Mouse (Mus musculus) midbrain, embryonic 12.5 days (tissue): ENCODE measurements around the gene Fbn1. TPM values are rescaled to one million over a fixed set of nuclear protein-coding genes. Genes with fewer than 3 reads are reported as not detected.

Experiments
- ATAC-seq: fragments of 200-750 bp; cut with Nextera tagmentation; 2 replicates; pipeline ENCODE4 v1.8.0; 2017; ENCODE audit warnings: low read depth, moderate TSS enrichment, moderate library complexity; ENCODE audit not compliant: low FRiP score
- H3K27ac ChIP-seq: fragments of 300-500 bp; sonication (generic); replicated peaks from 2 replicates; pipeline ENCODE4 v1.5.1; 2016; ENCODE audit warnings: mild to moderate bottlenecking
- H3K27me3 ChIP-seq: fragments of 300-500 bp; sonication (generic); 2 replicates; pipeline ENCODE4 v1.6.1; 2016; ENCODE audit warnings: mild to moderate bottlenecking
- H3K36me3 ChIP-seq: fragments of 300-500 bp; sonication (generic); 2 replicates; pipeline ENCODE4 v1.6.1; 2016
- H3K4me1 ChIP-seq: fragments of 300-500 bp; sonication (generic); 2 replicates; pipeline ENCODE4 v1.6.1; 2016
- H3K4me2 ChIP-seq: fragments of 300-500 bp; sonication (generic); replicated peaks from 2 replicates; pipeline ENCODE4 v1.6.1; 2016; ENCODE audit warnings: mild to moderate bottlenecking, moderate library complexity
- H3K4me3 ChIP-seq: fragments of 300-500 bp; sonication (generic); 2 replicates; pipeline ENCODE4 v1.5.1; 2016; ENCODE audit warnings: mild to moderate bottlenecking
- H3K9ac ChIP-seq: fragments of 300-500 bp; sonication (generic); replicated peaks from 2 replicates; pipeline ENCODE4 v1.6.1; 2016; ENCODE audit warnings: mild to moderate bottlenecking, moderate library complexity
- H3K9me3 ChIP-seq: fragments of 300-500 bp; sonication (generic); 2 replicates; pipeline ENCODE4 v1.6.1; 2016; ENCODE audit warnings: mild to moderate bottlenecking
- WGBS: fragments of 180-500 bp; shearing (Covaris S2); methylation state at CpG from one replicate; pipeline ENCODE4 v1.1.7; 2016; 5-methylcytosine and 5-hydroxymethylcytosine counted together
- polyA plus RNA-seq: library from polyadenylated mRNA; unstranded; fragments of >200 nt; fragmentation: Nextera tagmentation; extraction: Ambion mirVana; gene quantifications from 2 replicates; pipeline ENCODE4 v1.2.1, GENCODE M21; 2016

Fbn1 gene
- polyA plus RNA-seq, 1 experiment from 2014 or later, result 10.9 TPM

GRCm38 (mm10) chr2:125319651-125320050 is 188.1 kb downstream of the Fbn1 start:
- H3K4me1 ChIP-seq, result no peaks in the 10 kb centered on the region
- no peak overlapping the region for H3K4me2 ChIP-seq
- peaks cover 12% of the 10 kb centered on the region for H3K36me3 ChIP-seq
- H3K9me3 ChIP-seq, result no peaks in the 10 kb centered on the region
- H3K27me3 ChIP-seq, result no peaks in the 10 kb centered on the region
- no peak overlapping the region for H3K27ac ChIP-seq
- ATAC-seq, result no peak
- H3K4me3 ChIP-seq, result no peak overlapping the region
- WGBS, result 90% methylated on average over 8 of the region's 8 CpGs
- H3K9ac ChIP-seq, result no peak overlapping the region

- Histone ChIP-seq H3K4me3 (no peak overlapping the region), H3K4me1 (no peaks in the 10 kb centered on the region), H3K27ac (no peak overlapping the region), H3K36me3 (peaks cover 12% of the 10 kb centered on the region), H3K27me3 (no peaks in the 10 kb centered on the region), H3K9ac (no peak overlapping the region), H3K9me3 (no peaks in the 10 kb centered on the region), H3K4me2 (no peak overlapping the region)
- 78% methylated on average over 5 of the region's 5 CpGs for WGBS
- ATAC-seq, result no peak
Observed at GRCm38 (mm10) chr2:125318371-125319061, 189.3 kb downstream of the Fbn1 start.

GRCm38 (mm10) chr2:125315203-125315602 is 192.6 kb downstream of the Fbn1 start:
- H3K9ac ChIP-seq, result no peak overlapping the region
- ATAC-seq, result no peak
- no peak overlapping the region for H3K4me2 ChIP-seq
- no peak overlapping the region for H3K4me3 ChIP-seq
- WGBS, result 94% methylated on average over 3 of the region's 3 CpGs
- no peaks in the 10 kb centered on the region for H3K9me3 ChIP-seq
- H3K27ac ChIP-seq, result no peak overlapping the region
- H3K4me1 ChIP-seq, result no peaks in the 10 kb centered on the region
- H3K36me3 ChIP-seq, result peaks cover 20% of the 10 kb centered on the region
- H3K27me3 ChIP-seq, result no peaks in the 10 kb centered on the region

- Histone ChIP-seq H3K36me3 (peaks cover 24% of the 10 kb centered on the region), H3K27me3 (no peaks in the 10 kb centered on the region), H3K4me3 (no peak overlapping the region), H3K4me2 (no peak overlapping the region), H3K9me3 (no peaks in the 10 kb centered on the region), H3K9ac (no peak overlapping the region), H3K4me1 (no peaks in the 10 kb centered on the region), H3K27ac (no peak overlapping the region)
- no peak for ATAC-seq
- WGBS, result 93% methylated on average over 16 of the region's 16 CpGs
Observed at GRCm38 (mm10) chr2:125314169-125314925, 193.4 kb downstream of the Fbn1 start.

- ATAC-seq, result no peak
- H3K9ac ChIP-seq, result no peak overlapping the region
- H3K27me3 ChIP-seq, result no peaks in the 10 kb centered on the region
- H3K4me2 ChIP-seq, result no peak overlapping the region
- no peaks in the 10 kb centered on the region for H3K4me1 ChIP-seq
- no peak overlapping the region for H3K27ac ChIP-seq
- 87% methylated on average over 10 of the region's 10 CpGs for WGBS
- H3K9me3 ChIP-seq, result no peaks in the 10 kb centered on the region
- H3K36me3 ChIP-seq, result peaks cover 28% of the 10 kb centered on the region
- no peak overlapping the region for H3K4me3 ChIP-seq
Observed at GRCm38 (mm10) chr2:125309710-125310109, 198.1 kb downstream of the Fbn1 start.

GRCm38 (mm10) chr2:125305671-125306070 is 202.1 kb downstream of the Fbn1 start:
- no peak for ATAC-seq

GRCm38 (mm10) chr2:125304746-125305145 is 203.0 kb downstream of the Fbn1 start:
- WGBS, result 95% methylated on average over 3 of the region's 3 CpGs
- no peak for ATAC-seq
- Histone ChIP-seq H3K9ac (no peak overlapping the region), H3K27me3 (no peaks in the 10 kb centered on the region), H3K4me3 (no peak overlapping the region), H3K4me1 (no peaks in the 10 kb centered on the region), H3K36me3 (peaks cover 33% of the 10 kb centered on the region), H3K27ac (no peak overlapping the region), H3K4me2 (no peak overlapping the region), H3K9me3 (no peaks in the 10 kb centered on the region)

More at GRCm38 (mm10) chr2:125305671-125306070, 202.1 kb downstream of the Fbn1 start:
- H3K27me3 ChIP-seq, result no peaks in the 10 kb centered on the region
- no peak overlapping the region for H3K4me3 ChIP-seq
- no peak overlapping the region for H3K9ac ChIP-seq
- H3K27ac ChIP-seq, result no peak overlapping the region
- WGBS, result 91% methylated on average over 3 of the region's 3 CpGs
- no peaks in the 10 kb centered on the region for H3K9me3 ChIP-seq
- peaks cover 33% of the 10 kb centered on the region for H3K36me3 ChIP-seq
- H3K4me2 ChIP-seq, result no peak overlapping the region
- H3K4me1 ChIP-seq, result no peaks in the 10 kb centered on the region

- Histone ChIP-seq H3K9ac (no peak overlapping the region), H3K27me3 (no peaks in the 10 kb centered on the region), H3K36me3 (peaks cover 25% of the 10 kb centered on the region; the same call in 1 of the 2 replicates), H3K27ac (no peak overlapping the region), H3K4me3 (no peak overlapping the region), H3K4me2 (no peak overlapping the region), H3K9me3 (no peaks in the 10 kb centered on the region), H3K4me1 (no peaks in the 10 kb centered on the region)
- WGBS, result 77% methylated on average over 5 of the region's 5 CpGs
- ATAC-seq, result no peak
Observed at GRCm38 (mm10) chr2:125303764-125304384, 203.9 kb downstream of the Fbn1 start.

GRCm38 (mm10) chr2:125302625-125302924 is 205.2 kb downstream of the Fbn1 start:
- H3K36me3 ChIP-seq, result 0 out of 2 replicates have a peak, but pooled peaks cover 20% of the 10 kb centered on the region
- no peak for ATAC-seq
- WGBS, result 84% methylated on average over 8 of the region's 8 CpGs

GRCm38 (mm10) chr2:125301877-125302624 is 205.7 kb downstream of the Fbn1 start:
- H3K4me3 ChIP-seq, result no peak overlapping the region
- no peak overlapping the region for H3K9ac ChIP-seq
- H3K4me2 ChIP-seq, result no peak overlapping the region
- H3K4me1 ChIP-seq, result no peaks in the 10 kb centered on the region
- no peaks in the 10 kb centered on the region for H3K27me3 ChIP-seq
- 57% methylated on average over 9 of the region's 9 CpGs for WGBS
- ATAC-seq, result no peak
- no peaks in the 10 kb centered on the region for H3K9me3 ChIP-seq
- H3K27ac ChIP-seq, result no peak overlapping the region
- H3K36me3 ChIP-seq, result 0 out of 2 replicates have a peak, but pooled peaks cover 20% of the 10 kb centered on the region

More at GRCm38 (mm10) chr2:125302625-125302924, 205.2 kb downstream of the Fbn1 start:
- Histone ChIP-seq H3K4me2 (no peak overlapping the region), H3K4me1 (no peaks in the 10 kb centered on the region), H3K27me3 (no peaks in the 10 kb centered on the region), H3K9ac (no peak overlapping the region), H3K4me3 (no peak overlapping the region), H3K9me3 (no peaks in the 10 kb centered on the region), H3K27ac (no peak overlapping the region)

GRCm38 (mm10) chr2:125298841-125299240 is 209.0 kb downstream of the Fbn1 start:
- no peak overlapping the region for H3K4me3 ChIP-seq
- 0 out of 2 replicates have a peak, but pooled peaks cover 13% of the 10 kb centered on the region for H3K36me3 ChIP-seq
- H3K4me1 ChIP-seq, result no peaks in the 10 kb centered on the region
- no peak overlapping the region for H3K4me2 ChIP-seq
- no peak overlapping the region for H3K27ac ChIP-seq
- 95% methylated on average over 1 of the region's 1 CpGs for WGBS
- no peak overlapping the region for H3K9ac ChIP-seq
- no peaks in the 10 kb centered on the region for H3K27me3 ChIP-seq
- no peaks in the 10 kb centered on the region for H3K9me3 ChIP-seq
- no peak for ATAC-seq
